Mouse (Mus musculus) embryonic facial prominence, embryonic 11.5 days (tissue): Measurements from ENCODE around the gene Tmem115. TPM values are rescaled to one million over a fixed set of nuclear protein-coding genes. Genes with fewer than 3 reads are reported as not detected.

Experiments used
- ATAC-seq: fragments of 200-750 bp; cut with Nextera tagmentation; replicated peaks from 2 replicates; pipeline ENCODE4 v1.8.0; 2017; ENCODE audit warnings: low read depth; ENCODE audit not compliant: insufficient number of reproducible peaks, low FRiP score, low TSS enrichment
- DNase-seq: peaks from one replicate; pipeline ENCODE4 v3.0.0-alpha.2; 2015; ENCODE audit warnings: low spot score
- H3K27ac ChIP-seq: fragments of 300-500 bp; sonication (generic); replicated peaks from 2 replicates; pipeline ENCODE4 v1.5.1; 2014; ENCODE audit warnings: mild to moderate bottlenecking, low read depth, low read length, control low read depth
- H3K27me3 ChIP-seq: fragments of 300-500 bp; sonication (generic); 2 replicates; pipeline ENCODE4 v1.6.1; 2014; ENCODE audit warnings: mild to moderate bottlenecking, low read length, moderate library complexity, mixed read lengths; ENCODE audit not compliant: control insufficient read depth, insufficient read depth
- H3K36me3 ChIP-seq: fragments of 300-500 bp; sonication (generic); replicated peaks from 2 replicates; pipeline ENCODE4 v1.6.1; 2014; ENCODE audit warnings: low read depth, mild to moderate bottlenecking, low read length, moderate library complexity, mixed read lengths; ENCODE audit not compliant: control insufficient read depth, insufficient read depth
- H3K4me1 ChIP-seq: fragments of 300-500 bp; sonication (generic); 2 replicates; pipeline ENCODE4 v1.6.1; 2014; ENCODE audit warnings: low read length, mixed read lengths; ENCODE audit not compliant: control insufficient read depth, insufficient read depth
- H3K4me2 ChIP-seq: fragments of 300-500 bp; sonication (generic); 2 replicates; pipeline ENCODE4 v1.6.1; 2014; ENCODE audit warnings: low read depth, mild to moderate bottlenecking, control low read depth, low read length, moderate library complexity
- H3K4me3 ChIP-seq: fragments of 300-500 bp; sonication (generic); 2 replicates; pipeline ENCODE4 v1.5.1; 2014; ENCODE audit warnings: low read depth, low read length, control low read depth
- H3K9ac ChIP-seq: fragments of 300-500 bp; sonication (generic); replicated peaks from 2 replicates; pipeline ENCODE4 v1.6.1; 2014; ENCODE audit warnings: mild to moderate bottlenecking, control low read depth, low read length
- H3K9me3 ChIP-seq: fragments of 300-500 bp; sonication (generic); replicated peaks from 2 replicates; pipeline ENCODE4 v1.6.1; 2016; ENCODE audit warnings: mild to moderate bottlenecking, low read length, inconsistent platforms, mixed read lengths; ENCODE audit not compliant: control insufficient read depth
- WGBS: fragments of 180-500 bp; shearing (Covaris S2); extraction: QIAGEN DNeasy Blood & Tissue Kit; methylation state at CpG from one replicate; pipeline ENCODE4 v1.1.7; 2014; 5-methylcytosine and 5-hydroxymethylcytosine counted together
- polyA plus RNA-seq: library from polyadenylated mRNA; unstranded; fragments of >200 nt; fragmentation: Nextera tagmentation; extraction: Ambion mirVana; gene quantifications from 2 replicates; pipeline ENCODE4 v1.2.1, GENCODE M21; 2014

The Tmem115 gene
- polyA plus RNA-seq, 1 experiment from 2014 or later = 43.3 TPM

GRCm38 (mm10) chr9:107545602-107546001 is 11.9 kb downstream of the Tmem115 start:
- Histone ChIP-seq H3K36me3 (no peaks in the 10 kb centered on the region; the same call in 1 of the 2 replicates), H3K4me2 (no peak overlapping the region), H3K27me3 (0 out of 2 replicates have a peak, but pooled peaks cover under 1% of the 10 kb centered on the region), H3K9ac (no peak overlapping the region), H3K4me3 (no peak overlapping the region), H3K9me3 (no peaks in the 10 kb centered on the region), H3K27ac (no peak overlapping the region), H3K4me1 (no peaks in the 10 kb centered on the region; the same call in none of the 2 replicates)
- 13% methylated on average over 3 of the region's 3 CpGs for WGBS
- DNase-seq (peak; percentile 83), ATAC-seq (no peak)

- DNase-seq (peak; percentile 98), ATAC-seq (peak; percentile 64)
- H3K4me2 ChIP-seq = peak within 1 kb of the TSS; percentile 44
- no peak within 1 kb of the TSS for H3K9ac ChIP-seq
- no peaks in the 10 kb centered on the region; the same call in 1 of the 2 replicates for H3K36me3 ChIP-seq
- H3K4me3 ChIP-seq = no peak within 1 kb of the TSS; the same call in 1 of the 2 replicates
- H3K4me1 ChIP-seq = no peaks in the 10 kb centered on the region; the same call in none of the 2 replicates
- H3K9me3 ChIP-seq = no peaks in the 10 kb centered on the region
- no peak within 1 kb of the TSS for H3K27ac ChIP-seq
- 5% methylated on average over 20 of the region's 20 CpGs for WGBS
- H3K27me3 ChIP-seq = peaks cover 5% of the 10 kb centered on the region; the same call in 1 of the 2 replicates
Observed at GRCm38 (mm10) chr9:107547026-107547425, 13.3 kb downstream of the Tmem115 start, which contains the start of gene Zmynd10. Gene Zmynd10 (plus strand): TSS chr9:107547298.

DNA sequence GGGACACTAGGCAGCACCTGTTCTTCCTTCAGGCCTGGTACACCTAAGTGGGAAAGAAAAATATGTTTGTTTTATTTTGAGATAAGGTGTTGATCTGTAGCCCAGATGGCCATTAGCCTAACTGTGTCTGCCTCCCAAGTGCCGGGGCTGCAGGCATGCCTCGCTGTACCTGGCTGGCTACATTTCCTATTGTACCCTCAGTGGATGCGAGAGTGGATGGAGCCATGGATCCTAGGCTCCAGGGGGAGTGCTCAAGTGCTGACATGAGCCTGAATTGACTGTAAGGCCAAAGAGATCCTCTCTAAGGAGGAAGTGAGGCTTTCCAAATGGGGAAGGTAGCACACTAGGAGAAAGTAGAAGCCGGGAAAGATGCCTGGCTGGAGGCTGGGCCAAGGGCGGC is 14.2 kb downstream of the Tmem115 start:
- 78% methylated on average over 5 of the region's 5 CpGs for WGBS
- DNase-seq (no peak), ATAC-seq (no peak)
- Histone ChIP-seq H3K4me1 (no peaks in the 10 kb centered on the region; the same call in 1 of the 2 replicates), H3K4me2 (no peak overlapping the region), H3K9ac (no peak overlapping the region), H3K27ac (no peak overlapping the region), H3K9me3 (no peaks in the 10 kb centered on the region), H3K4me3 (no peak overlapping the region), H3K27me3 (peaks cover 5% of the 10 kb centered on the region; the same call in 1 of the 2 replicates), H3K36me3 (no peaks in the 10 kb centered on the region; the same call in 1 of the 2 replicates)

DNA sequence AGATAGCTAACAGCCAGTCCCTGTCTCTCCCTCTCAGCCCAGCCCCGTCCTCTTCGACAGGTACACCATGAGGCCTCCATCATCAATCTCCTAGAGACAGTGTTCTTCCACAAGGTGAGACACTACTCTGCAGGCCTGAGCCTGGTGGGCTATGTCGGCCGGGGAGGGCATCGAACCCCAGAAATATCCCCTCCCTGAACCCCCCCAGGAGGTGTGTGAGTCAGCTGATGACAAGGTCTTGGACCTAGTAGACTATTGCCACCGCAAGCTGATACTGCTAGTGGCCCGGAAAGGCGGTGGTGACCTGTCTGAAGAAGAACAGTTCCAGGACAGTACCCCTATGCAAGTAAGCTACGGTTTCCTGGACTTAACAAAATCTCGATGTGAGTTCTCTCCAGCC is 15.1 kb downstream of the Tmem115 start:
- DNase-seq (no peak), ATAC-seq (no peak)
- Histone ChIP-seq H3K9ac (no peak overlapping the region), H3K4me2 (no peak overlapping the region), H3K4me1 (no peaks in the 10 kb centered on the region; the same call in 1 of the 2 replicates), H3K36me3 (no peaks in the 10 kb centered on the region; the same call in 1 of the 2 replicates), H3K27me3 (peaks cover 5% of the 10 kb centered on the region; the same call in 1 of the 2 replicates), H3K27ac (no peak overlapping the region), H3K9me3 (no peaks in the 10 kb centered on the region), H3K4me3 (no peak overlapping the region)
- 85% methylated on average over 10 of the region's 10 CpGs for WGBS

DNA sequence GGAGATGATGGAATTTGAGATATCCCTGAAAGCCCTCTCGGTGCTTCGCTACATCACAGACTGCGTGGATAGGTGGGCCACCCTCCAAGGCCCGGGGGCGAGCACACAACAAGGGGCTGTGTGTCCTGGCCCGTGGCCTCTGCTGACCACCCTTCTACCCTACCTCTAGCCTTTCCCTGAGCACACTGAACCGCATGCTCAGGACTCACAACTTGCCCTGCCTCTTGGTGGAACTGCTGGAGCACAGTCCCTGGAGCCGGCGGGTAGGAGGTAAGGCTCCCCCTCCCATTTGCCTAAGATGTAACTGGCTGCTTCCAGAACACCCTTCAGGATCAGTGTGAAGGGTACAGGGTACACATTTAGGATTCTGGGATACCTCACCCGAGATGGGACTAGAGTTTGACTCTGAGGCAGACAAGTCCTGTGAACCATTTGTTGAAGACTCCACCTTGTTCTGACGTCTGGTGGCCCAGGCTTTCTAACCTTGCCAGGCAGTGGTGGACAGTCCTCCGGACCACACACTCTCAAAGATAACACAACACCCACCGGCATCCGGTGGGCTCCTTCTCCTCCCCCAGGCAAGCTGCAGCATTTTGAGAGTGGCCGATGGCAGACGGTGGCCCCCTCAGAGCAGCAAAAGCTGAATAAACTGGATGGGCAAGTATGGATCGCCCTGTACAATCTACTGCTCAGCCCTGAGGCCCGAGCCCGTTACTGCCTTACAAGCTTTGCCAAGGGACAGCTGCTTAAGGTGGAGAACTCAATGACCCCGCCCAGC is 15.7 kb downstream of the Tmem115 start:
- DNase-seq (no peak), ATAC-seq (no peak)
- Histone ChIP-seq H3K4me2 (no peak overlapping the region), H3K27me3 (peaks cover 5% of the 10 kb centered on the region; the same call in 1 of the 2 replicates), H3K9ac (no peak overlapping the region), H3K4me3 (no peak overlapping the region), H3K27ac (no peak overlapping the region), H3K4me1 (no peaks in the 10 kb centered on the region; the same call in 1 of the 2 replicates), H3K36me3 (no peaks in the 10 kb centered on the region; the same call in 1 of the 2 replicates), H3K9me3 (no peaks in the 10 kb centered on the region)
- WGBS = 81% methylated on average over 20 of the region's 20 CpGs

GRCm38 (mm10) chr9:107550491-107551116 is 16.9 kb downstream of the Tmem115 start:
- H3K4me1 ChIP-seq = no peaks in the 10 kb centered on the region; the same call in 1 of the 2 replicates
- H3K36me3 ChIP-seq = no peaks in the 10 kb centered on the region
- peak overlapping the region; percentile 92 for H3K4me2 ChIP-seq
- no peak overlapping the region for H3K27ac ChIP-seq
- ATAC-seq = no peak
- peak overlapping the region; percentile 82; the same call in 1 of the 2 replicates for H3K9ac ChIP-seq
- H3K27me3 ChIP-seq = peaks cover 5% of the 10 kb centered on the region; the same call in 1 of the 2 replicates
- no peaks in the 10 kb centered on the region for H3K9me3 ChIP-seq
- no peak for DNase-seq
- H3K4me3 ChIP-seq = peak overlapping the region; percentile 50
- whole genome bisulfite sequencing = 20% methylated on average over 23 of the region's 23 CpGs

- H3K4me1 ChIP-seq = no peaks in the 10 kb centered on the region; the same call in none of the 2 replicates
- H3K4me2 ChIP-seq = peak within 1 kb of the TSS; percentile 92
- peak within 1 kb of the TSS; percentile 82 for H3K9ac ChIP-seq
- no peak within 1 kb of the TSS for H3K27ac ChIP-seq
- no peaks in the 10 kb centered on the region for H3K36me3 ChIP-seq
- H3K4me3 ChIP-seq = peak within 1 kb of the TSS; percentile 50
- peaks cover 5% of the 10 kb centered on the region; the same call in 1 of the 2 replicates for H3K27me3 ChIP-seq
- under 1% methylated on average over 54 of the region's 63 CpGs for WGBS
- peak; percentile 78 for DNase-seq
- ATAC-seq = peak; percentile 10
- H3K9me3 ChIP-seq = no peaks in the 10 kb centered on the region
Observed at GRCm38 (mm10) chr9:107551117-107551889, 17.6 kb downstream of the Tmem115 start, which contains the start of gene Rassf1. Gene Rassf1 (plus strand): TSS chr9:107551555.
